Mouse (Mus musculus): Measurements from ENCODE around the gene Edn1. TPM values are rescaled to one million over a fixed set of nuclear protein-coding genes. Genes with fewer than 3 reads are reported as not detected.
A peak's percentile ranks its signal among the peaks of the same experiment; 100 is the strongest.

Gene Edn1
- polyA plus RNA-seq, 1 experiment from 2014 or later = 5.7 TPM

GRCm38 (mm10) chr13:42298766-42299165 lies 2.5 kb upstream of the Edn1 start:
- no peak overlapping the region for H3K9ac ChIP-seq
- H3K4me2 ChIP-seq (replicated peaks) = no peak overlapping the region
- H3K4me1 ChIP-seq = peaks cover 23% of the 10 kb centered on the region
- peaks cover 17% of the 10 kb centered on the region for H3K27me3 ChIP-seq
- no peak overlapping the region for H3K4me3 ChIP-seq (replicated peaks)
- no peak for ATAC-seq (ENCODE audit: insufficient number of reproducible peaks, low FRiP score, low TSS enrichment, low read depth)
- H3K27ac ChIP-seq (replicated peaks) = no peak overlapping the region; the same call in 1 of the 2 replicates
- H3K9me3 ChIP-seq (replicated peaks) = no peaks in the 10 kb centered on the region
- H3K36me3 ChIP-seq = no peaks in the 10 kb centered on the region

- peaks cover 28% of the 10 kb centered on the region for H3K4me1 ChIP-seq
- H3K27me3 ChIP-seq = peaks cover 19% of the 10 kb centered on the region
- H3K36me3 ChIP-seq = no peaks in the 10 kb centered on the region
- H3K27ac ChIP-seq (replicated peaks) = no peak overlapping the region
- H3K9ac ChIP-seq = no peak overlapping the region
- ATAC-seq (ENCODE audit: insufficient number of reproducible peaks, low FRiP score, low TSS enrichment, low read depth) = no peak
- peak overlapping the region; percentile 45 for H3K4me3 ChIP-seq (replicated peaks)
- H3K4me2 ChIP-seq (replicated peaks) = peak overlapping the region; percentile 87
- 5% methylated on average over 11 of the region's 11 CpGs for WGBS
- H3K9me3 ChIP-seq (replicated peaks) = no peaks in the 10 kb centered on the region
Measured at GRCm38 (mm10) chr13:42300567-42300966, 709 bp upstream of the Edn1 start.

- peaks cover 19% of the 10 kb centered on the region for H3K27me3 ChIP-seq
- peaks cover 38% of the 10 kb centered on the region for H3K4me1 ChIP-seq
Measured at GRCm38 (mm10) chr13:42301961-42302861, 935 bp downstream of the Edn1 start.

GRCm38 (mm10) chr13:42303180-42303929 lies 2.1 kb downstream of the Edn1 start:
- ATAC-seq (ENCODE audit: insufficient number of reproducible peaks, low FRiP score, low TSS enrichment, low read depth) = no peak
- Histone ChIP-seq H3K27me3 (peaks cover 19% of the 10 kb centered on the region), H3K36me3 (no peaks in the 10 kb centered on the region), H3K9ac (no peak overlapping the region), H3K27ac (replicated peaks) (no peak overlapping the region), H3K4me2 (replicated peaks) (peak overlapping the region; percentile 87), H3K4me1 (peaks cover 40% of the 10 kb centered on the region), H3K4me3 (replicated peaks) (peak overlapping the region; percentile 45; the same call in 1 of the 2 replicates), H3K9me3 (replicated peaks) (no peaks in the 10 kb centered on the region)
- 29% methylated on average over 11 of the region's 11 CpGs for WGBS

More at GRCm38 (mm10) chr13:42301961-42302861, 935 bp downstream of the Edn1 start:
- WGBS = 12% methylated on average over 27 of the region's 27 CpGs
- peak overlapping the region; percentile 31; the same call in 1 of the 2 replicates for H3K9ac ChIP-seq
- no peak overlapping the region for H3K27ac ChIP-seq (replicated peaks)
- no peaks in the 10 kb centered on the region for H3K9me3 ChIP-seq (replicated peaks)
- no peaks in the 10 kb centered on the region for H3K36me3 ChIP-seq
- H3K4me3 ChIP-seq (replicated peaks) = peak overlapping the region; percentile 45
- ATAC-seq (ENCODE audit: insufficient number of reproducible peaks, low FRiP score, low TSS enrichment, low read depth) = no peak
- peak overlapping the region; percentile 87 for H3K4me2 ChIP-seq (replicated peaks)

GRCm38 (mm10) chr13:42304139-42304538 lies 2.9 kb downstream of the Edn1 start:
- peaks cover 44% of the 10 kb centered on the region for H3K4me1 ChIP-seq
- WGBS = 64% methylated on average over 8 of the region's 8 CpGs

GRCm38 (mm10) chr13:42306870-42307800 lies 5.9 kb downstream of the Edn1 start:
- no peak overlapping the region for H3K4me3 ChIP-seq (replicated peaks)
- WGBS = 37% methylated on average over 14 of the region's 14 CpGs
- peak overlapping the region; percentile 63 for H3K27ac ChIP-seq (replicated peaks)
- peaks cover 19% of the 10 kb centered on the region for H3K27me3 ChIP-seq
- 0 out of 2 replicates have a peak overlapping the region, but pooled peaks have one; percentile 8 for H3K4me2 ChIP-seq (replicated peaks)
- no peaks in the 10 kb centered on the region for H3K9me3 ChIP-seq (replicated peaks)
- ATAC-seq (ENCODE audit: insufficient number of reproducible peaks, low FRiP score, low TSS enrichment, low read depth) = peak; percentile 34; the same call in 1 of the 2 replicates
- H3K9ac ChIP-seq = no peak overlapping the region
- H3K4me1 ChIP-seq = peaks cover 37% of the 10 kb centered on the region
- H3K36me3 ChIP-seq = no peaks in the 10 kb centered on the region

More at GRCm38 (mm10) chr13:42304139-42304538, 2.9 kb downstream of the Edn1 start:
- Histone ChIP-seq H3K36me3 (no peaks in the 10 kb centered on the region), H3K9me3 (replicated peaks) (no peaks in the 10 kb centered on the region), H3K27me3 (peaks cover 19% of the 10 kb centered on the region), H3K27ac (replicated peaks) (no peak overlapping the region), H3K4me2 (replicated peaks) (no peak overlapping the region), H3K4me3 (replicated peaks) (no peak overlapping the region), H3K9ac (no peak overlapping the region)
- no peak for ATAC-seq (ENCODE audit: insufficient number of reproducible peaks, low FRiP score, low TSS enrichment, low read depth)

GRCm38 (mm10) chr13:42308368-42309103 lies 7.3 kb downstream of the Edn1 start:
- WGBS = 73% methylated on average over 16 of the region's 16 CpGs
- H3K4me2 ChIP-seq (replicated peaks) = no peak overlapping the region
- no peak overlapping the region for H3K4me3 ChIP-seq (replicated peaks)
- no peaks in the 10 kb centered on the region for H3K36me3 ChIP-seq
- ATAC-seq (ENCODE audit: insufficient number of reproducible peaks, low FRiP score, low TSS enrichment, low read depth) = no peak
- peaks cover 29% of the 10 kb centered on the region for H3K4me1 ChIP-seq
- no peak overlapping the region for H3K9ac ChIP-seq
- H3K9me3 ChIP-seq (replicated peaks) = no peaks in the 10 kb centered on the region
- H3K27me3 ChIP-seq = peaks cover 5% of the 10 kb centered on the region; the same call in 1 of the 2 replicates
- H3K27ac ChIP-seq (replicated peaks) = no peak overlapping the region

- Histone ChIP-seq H3K4me2 (replicated peaks) (no peak overlapping the region), H3K27me3 (no peaks in the 10 kb centered on the region), H3K4me3 (replicated peaks) (no peak overlapping the region), H3K27ac (replicated peaks) (no peak overlapping the region), H3K9me3 (replicated peaks) (no peaks in the 10 kb centered on the region), H3K36me3 (no peaks in the 10 kb centered on the region), H3K4me1 (peaks cover 22% of the 10 kb centered on the region; the same call in 1 of the 2 replicates), H3K9ac (no peak overlapping the region)
- ATAC-seq (ENCODE audit: insufficient number of reproducible peaks, low FRiP score, low TSS enrichment, low read depth) = peak; percentile 69; the same call in 1 of the 2 replicates
- 19% methylated on average over 11 of the region's 11 CpGs for WGBS
Measured at GRCm38 (mm10) chr13:42309804-42310203, 8.5 kb downstream of the Edn1 start.

GRCm38 (mm10) chr13:42315628-42316027 lies 14.4 kb downstream of the Edn1 start:
- no peaks in the 10 kb centered on the region for H3K27me3 ChIP-seq
- WGBS = 70% methylated on average over 1 of the region's 1 CpGs
- ATAC-seq (ENCODE audit: insufficient number of reproducible peaks, low FRiP score, low TSS enrichment, low read depth) = no peak
- no peak overlapping the region for H3K4me3 ChIP-seq (replicated peaks)
- no peak overlapping the region for H3K9ac ChIP-seq
- no peak overlapping the region for H3K4me2 ChIP-seq (replicated peaks)
- H3K27ac ChIP-seq (replicated peaks) = no peak overlapping the region
- H3K4me1 ChIP-seq = no peaks in the 10 kb centered on the region
- no peaks in the 10 kb centered on the region for H3K36me3 ChIP-seq
- H3K9me3 ChIP-seq (replicated peaks) = no peaks in the 10 kb centered on the region

GRCm38 (mm10) chr13:42317808-42318207 lies 16.5 kb downstream of the Edn1 start:
- no peak overlapping the region for H3K9ac ChIP-seq
- H3K4me3 ChIP-seq (replicated peaks) = no peak overlapping the region
- H3K4me2 ChIP-seq (replicated peaks) = no peak overlapping the region
- ATAC-seq (ENCODE audit: insufficient number of reproducible peaks, low FRiP score, low TSS enrichment, low read depth) = no peak
- WGBS = 79% methylated on average over 4 of the region's 4 CpGs
- no peaks in the 10 kb centered on the region for H3K9me3 ChIP-seq (replicated peaks)
- no peaks in the 10 kb centered on the region for H3K4me1 ChIP-seq
- H3K27me3 ChIP-seq = no peaks in the 10 kb centered on the region
- no peak overlapping the region for H3K27ac ChIP-seq (replicated peaks)
- no peaks in the 10 kb centered on the region for H3K36me3 ChIP-seq

All from embryonic facial prominence, embryonic 15.5 days (tissue).